Mouse (Mus musculus) heart, postnatal 0 days (tissue): ENCODE measurements around the gene Zfp768. TPM values are rescaled to one million over a fixed set of nuclear protein-coding genes. Genes with fewer than 3 reads are reported as not detected.

Experiments
- ATAC-seq: fragments of 200-750 bp; cut with Nextera tagmentation; 2 replicates; pipeline ENCODE4 v1.8.0; 2017; ENCODE audit warnings: low read depth, moderate number of reproducible peaks, moderate library complexity; ENCODE audit not compliant: insufficient read depth
- DNase-seq: peaks from one replicate; pipeline ENCODE4 v3.0.0-alpha.2; 2016; ENCODE audit warnings: low spot score
- H3K27ac ChIP-seq: fragments of 300-500 bp; sonication (generic); 2 replicates; pipeline ENCODE4 v1.5.1; 2014; ENCODE audit warnings: low read depth, mild to moderate bottlenecking
- H3K27me3 ChIP-seq: fragments of 300-500 bp; sonication (generic); 2 replicates; pipeline ENCODE4 v1.6.1; 2014; ENCODE audit warnings: low read length, mixed read lengths; ENCODE audit not compliant: control insufficient read depth, insufficient read depth
- H3K36me3 ChIP-seq: fragments of 300-500 bp; sonication (generic); replicated peaks from 2 replicates; pipeline ENCODE4 v1.6.1; 2014; ENCODE audit warnings: low read length, mixed read lengths; ENCODE audit not compliant: control insufficient read depth, insufficient read depth
- H3K4me1 ChIP-seq: fragments of 300-500 bp; sonication (generic); 2 replicates; pipeline ENCODE4 v1.6.1; 2014; ENCODE audit warnings: antibody characterized with exemption; ENCODE audit not compliant: control insufficient read depth, insufficient read depth
- H3K4me2 ChIP-seq: fragments of 300-500 bp; sonication (generic); 2 replicates; pipeline ENCODE4 v1.6.1; 2014; ENCODE audit warnings: low read depth, mild to moderate bottlenecking, low read length, moderate library complexity
- H3K4me3 ChIP-seq: fragments of 300-500 bp; sonication (generic); 2 replicates; pipeline ENCODE4 v1.5.1; 2014; ENCODE audit warnings: low read depth, low read length
- H3K9ac ChIP-seq: fragments of 300-500 bp; sonication (generic); replicated peaks from 2 replicates; pipeline ENCODE4 v1.6.1; 2014; ENCODE audit warnings: low read depth, low read length, mixed read lengths
- H3K9me3 ChIP-seq: fragments of 300-500 bp; sonication (generic); replicated peaks from 2 replicates; pipeline ENCODE4 v1.6.1; 2016; ENCODE audit warnings: low read length; ENCODE audit not compliant: control insufficient read depth
- CTCF ChIP-seq: IDR thresholded peaks from 2 replicates; pipeline ENCODE4 v1.5.1; 2016; ENCODE audit warnings: antibody characterized with exemption, control low read depth, low read depth
- EP300 ChIP-seq: IDR thresholded peaks from 2 replicates; pipeline ENCODE4 v1.6.1; 2016; ENCODE audit warnings: antibody characterized with exemption, low read depth
- WGBS: fragments of 180-500 bp; shearing (Covaris S2); extraction: QIAGEN DNeasy Blood & Tissue Kit; methylation state at CpG from one replicate; pipeline ENCODE4 v1.1.7; 2014; 5-methylcytosine and 5-hydroxymethylcytosine counted together
- polyA plus RNA-seq: library from polyadenylated mRNA; unstranded; fragments of >200 nt; fragmentation: Nextera tagmentation; extraction: Ambion mirVana; gene quantifications from 2 replicates; pipeline ENCODE4 v1.2.1, GENCODE M21; 2015
- total RNA-seq: library from RNA; depleted of rRNA; stranded (reverse); fragments of >200 nt; gene quantifications from 2 replicates; pipeline ENCODE4 v1.2.3, GENCODE M21; 2014; ENCODE audit warnings: low replicate concordance; rRNA removed

The Zfp768 gene
- total RNA-seq (46.8 and 54.3 TPM in 2 replicates), polyA plus RNA-seq (18.4 and 22.0 TPM in 2 replicates)

DNA sequence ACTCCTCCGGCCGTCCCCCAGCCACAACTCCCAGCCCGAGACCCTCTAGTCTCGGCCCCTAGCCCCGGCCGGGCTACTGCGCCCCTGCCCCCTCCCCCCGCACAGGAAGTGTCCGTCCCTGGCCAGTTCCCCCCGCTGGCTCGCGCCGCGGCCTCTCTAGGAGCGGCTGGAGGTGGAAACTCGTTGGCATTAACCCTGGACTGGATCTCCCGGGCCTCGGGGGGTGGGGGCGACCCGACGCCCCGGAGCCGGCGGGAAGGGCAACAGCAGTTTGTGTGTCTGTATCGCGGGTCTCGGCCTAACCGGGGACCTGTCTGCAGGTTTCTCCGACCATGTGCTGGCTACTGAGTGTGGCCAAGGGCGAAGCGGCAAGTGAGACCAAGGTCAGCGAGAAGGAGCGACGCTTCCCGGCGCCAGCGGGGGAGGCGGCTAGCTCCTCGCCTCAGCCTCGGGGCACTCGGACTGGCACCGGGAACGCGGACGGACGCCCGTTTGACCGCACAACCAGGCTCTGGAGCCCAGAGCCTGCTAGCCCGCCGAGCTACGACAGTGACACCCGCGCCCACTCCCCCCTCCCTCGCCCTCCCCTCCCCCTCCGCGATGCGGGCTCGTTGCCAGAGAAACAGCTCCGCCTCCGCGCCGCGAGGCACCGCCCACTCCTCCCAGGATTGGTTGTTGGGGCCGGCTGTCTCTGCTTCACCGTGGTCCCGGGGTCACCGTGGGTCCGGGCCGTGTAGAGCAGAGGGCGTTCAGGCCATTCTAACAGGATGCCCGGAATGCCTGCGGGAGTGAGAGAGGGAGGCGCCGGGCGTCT lies at the start of gene Zfp768:
Gene Zfp768, minus strand, starts transcription at position 78 of the 814 bp plus-strand sequence.
- H3K4me1 ChIP-seq, result peaks cover 28% of the 10 kb centered on the region
- peak within 1 kb of the TSS; percentile 85 for H3K4me3 ChIP-seq
- no peaks in the 10 kb centered on the region for H3K27me3 ChIP-seq
- H3K27ac ChIP-seq, result peak within 1 kb of the TSS; percentile 99
- H3K36me3 ChIP-seq, result peaks cover 26% of the 10 kb centered on the region
- H3K9me3 ChIP-seq, result no peaks in the 10 kb centered on the region
- DNase-seq, result peak; percentile 95
- H3K9ac ChIP-seq, result peak within 1 kb of the TSS; percentile 92
- peak within 1 kb of the TSS; percentile 68 for H3K4me2 ChIP-seq
- TF ChIP-seq CTCF (no peak), EP300 (peak; percentile 78; the same call in 1 of the 2 replicates)
- peak; percentile 93 for ATAC-seq
- under 1% methylated on average over 60 of the region's 76 CpGs for WGBS

DNA sequence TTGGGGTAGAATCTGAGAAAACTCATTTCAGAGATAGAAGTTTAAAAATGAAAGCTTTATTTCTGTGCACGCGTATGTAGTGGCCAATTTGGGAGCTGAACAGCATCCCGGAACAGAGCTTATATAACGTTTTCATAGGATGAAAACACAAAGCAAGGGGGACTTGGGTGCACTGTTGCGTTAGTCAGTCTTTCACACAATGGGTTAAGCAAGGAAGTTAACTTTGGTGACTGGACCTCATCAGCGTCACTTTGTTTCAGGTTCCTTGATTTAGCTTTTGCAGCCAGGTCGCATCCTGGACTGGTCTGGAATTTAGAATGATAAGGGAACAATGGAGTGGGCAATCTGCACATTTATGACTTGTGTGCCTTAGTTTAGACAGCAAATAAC lies 48.5 kb upstream of the Zfp768 start:
- Histone ChIP-seq H3K4me1 (peaks cover 14% of the 10 kb centered on the region), H3K4me3 (peak overlapping the region; percentile 60), H3K4me2 (peak overlapping the region; percentile 63), H3K9ac (peak overlapping the region; percentile 51), H3K27ac (peak overlapping the region; percentile 70), H3K27me3 (no peaks in the 10 kb centered on the region), H3K9me3 (no peaks in the 10 kb centered on the region), H3K36me3 (peaks cover 7% of the 10 kb centered on the region)
- TF ChIP-seq CTCF (no peak), EP300 (no peak)
- DNase-seq, result peak; percentile 14
- 0 out of 2 replicates have a peak, but pooled peaks have one; percentile 3 for ATAC-seq
- 10% methylated on average over 7 of the region's 7 CpGs for WGBS

DNA sequence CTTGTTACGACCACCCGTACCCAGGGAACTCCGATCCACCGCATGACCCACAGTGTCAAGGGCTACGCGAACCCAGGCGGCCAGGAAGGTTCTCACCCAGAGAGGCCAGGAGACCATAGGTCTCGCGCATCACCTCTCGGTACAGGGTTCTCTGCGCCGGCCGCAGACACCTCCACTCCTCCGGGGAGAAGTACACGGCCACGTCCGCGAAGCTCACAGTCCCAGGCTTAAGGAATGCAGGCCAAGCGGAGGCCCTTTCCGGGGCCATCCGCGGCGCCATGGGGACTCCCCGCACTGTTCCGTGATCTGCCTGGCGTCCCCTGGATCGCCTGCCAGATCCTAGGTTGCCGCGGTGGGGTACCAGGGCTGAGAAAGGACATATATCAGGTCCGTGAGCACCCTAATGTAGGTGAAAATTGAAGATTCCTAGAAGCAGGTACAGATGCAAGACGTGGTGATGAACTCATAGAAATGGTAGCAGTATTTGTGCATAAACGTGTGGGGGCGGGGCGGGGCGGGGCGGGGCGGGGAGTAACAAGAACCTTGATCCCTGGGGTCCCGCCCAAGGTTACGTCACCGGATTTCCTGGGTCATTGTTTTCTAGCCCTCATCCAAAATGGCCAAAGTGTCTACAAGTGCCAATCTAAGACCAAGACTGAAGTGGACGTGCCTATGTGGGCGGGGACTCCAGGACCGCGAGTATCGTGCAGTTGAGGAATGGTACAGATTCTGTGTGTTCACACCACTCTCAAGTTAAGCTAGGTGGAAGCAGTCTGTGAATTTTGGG lies 48.0 kb upstream of the Zfp768 start, which contains the start of gene E430018J23Rik:
Gene E430018J23Rik, minus strand, starts transcription at position 473 of the 787 bp plus-strand sequence.
- TF ChIP-seq EP300, result no peak
- TF ChIP-seq CTCF, result no peak
- ATAC-seq (peak; percentile 96), DNase-seq (peak; percentile 97)
- Histone ChIP-seq H3K4me2 (peak within 1 kb of the TSS; percentile 63), H3K4me3 (peak within 1 kb of the TSS; percentile 60), H3K27ac (peak within 1 kb of the TSS; percentile 84), H3K36me3 (peaks cover 7% of the 10 kb centered on the region), H3K4me1 (peaks cover 14% of the 10 kb centered on the region), H3K27me3 (no peaks in the 10 kb centered on the region), H3K9me3 (no peaks in the 10 kb centered on the region), H3K9ac (peak within 1 kb of the TSS; percentile 66)
- WGBS, result under 1% methylated on average over 45 of the region's 45 CpGs

DNA sequence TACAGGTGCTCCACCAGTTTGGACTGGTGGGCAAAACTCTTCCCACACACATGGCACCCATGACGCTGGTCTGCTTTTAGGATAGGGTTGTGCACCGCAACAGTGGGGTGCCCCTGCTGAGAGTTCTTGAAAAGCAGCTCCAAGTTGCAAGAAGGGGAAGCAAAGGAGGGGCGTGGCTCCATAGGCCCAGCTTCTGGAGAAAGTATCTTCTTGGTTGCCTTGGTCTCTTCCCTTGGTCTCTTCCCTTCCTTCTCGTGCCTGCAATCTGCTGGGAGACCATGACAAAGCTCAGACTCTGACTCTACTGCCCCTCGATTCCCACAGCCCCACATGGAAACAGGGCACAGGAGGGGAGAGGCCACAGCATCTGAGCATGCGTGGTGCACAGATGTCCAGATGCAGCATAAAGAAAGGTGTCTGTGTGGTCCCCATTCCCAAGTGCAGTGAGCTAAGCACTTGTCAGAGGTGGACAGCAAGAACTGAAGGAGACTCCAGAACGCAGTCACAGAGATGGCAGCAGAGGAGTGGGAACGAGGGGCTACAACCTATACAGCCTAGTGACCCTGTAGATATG lies 46.9 kb upstream of the Zfp768 start:
- WGBS, result 80% methylated on average over 8 of the region's 8 CpGs
- no peaks in the 10 kb centered on the region for H3K27me3 ChIP-seq
- peak overlapping the region; percentile 60 for H3K4me3 ChIP-seq
- no peak for DNase-seq
- no peak for TF ChIP-seq EP300
- TF ChIP-seq CTCF, result no peak
- peaks cover 7% of the 10 kb centered on the region for H3K36me3 ChIP-seq
- 0 out of 2 replicates have a peak overlapping the region, but pooled peaks have one; percentile 84 for H3K27ac ChIP-seq
- no peak for ATAC-seq
- peaks cover 14% of the 10 kb centered on the region for H3K4me1 ChIP-seq
- no peak overlapping the region for H3K9ac ChIP-seq
- H3K4me2 ChIP-seq, result peak overlapping the region; percentile 63
- no peaks in the 10 kb centered on the region for H3K9me3 ChIP-seq

GRCm38 (mm10) chr7:127391538-127391937 lies 46.1 kb upstream of the Zfp768 start:
- H3K4me2 ChIP-seq, result no peak overlapping the region
- H3K36me3 ChIP-seq, result peaks cover 7% of the 10 kb centered on the region
- ATAC-seq (no peak), DNase-seq (no peak)
- TF ChIP-seq CTCF (no peak), EP300 (no peak)
- 97% methylated on average over 16 of the region's 16 CpGs for WGBS
- no peak overlapping the region for H3K9ac ChIP-seq
- H3K4me3 ChIP-seq, result no peak overlapping the region
- H3K4me1 ChIP-seq, result peaks cover 14% of the 10 kb centered on the region
- no peaks in the 10 kb centered on the region for H3K27me3 ChIP-seq
- no peaks in the 10 kb centered on the region for H3K9me3 ChIP-seq
- no peak overlapping the region for H3K27ac ChIP-seq
